Mouse (Mus musculus) G1E (cell line): Measurements from ENCODE around the gene C130026I21Rik.
"Not testable (repeated sequence)": the region's sequence is repeated elsewhere in the genome, so short reads cannot be mapped to it uniquely, and the experiment has no call there.

Experiments used
- CTCF ChIP-seq: IDR thresholded peaks from 2 replicates; pipeline ENCODE4 v1.5.1; 2012; ENCODE audit warnings: low read depth, low read length, inconsistent platforms, mixed read lengths
- GATA1 ChIP-seq: IDR thresholded peaks from 2 replicates; pipeline ENCODE4 v1.6.1; 2012; ENCODE audit warnings: borderline replicate concordance, low read length, inconsistent platforms, mixed read lengths
- GATA2 ChIP-seq: IDR thresholded peaks from 2 replicates; pipeline ENCODE4 v1.6.1; 2012; ENCODE audit warnings: low read depth, low read length, inconsistent platforms, borderline replicate concordance
- POLR2AphosphoS5 ChIP-seq: IDR thresholded peaks from 2 replicates; pipeline ENCODE4 v1.6.1; 2012; ENCODE audit warnings: low read depth, low read length, inconsistent platforms; ENCODE audit not compliant: insufficient replicate concordance
- TAL1 ChIP-seq: conservative IDR thresholded peaks from 2 replicates; pipeline ENCODE4 v1.6.1; 2012; ENCODE audit warnings: low read depth, low read length, inconsistent platforms, mixed read lengths

DNA sequence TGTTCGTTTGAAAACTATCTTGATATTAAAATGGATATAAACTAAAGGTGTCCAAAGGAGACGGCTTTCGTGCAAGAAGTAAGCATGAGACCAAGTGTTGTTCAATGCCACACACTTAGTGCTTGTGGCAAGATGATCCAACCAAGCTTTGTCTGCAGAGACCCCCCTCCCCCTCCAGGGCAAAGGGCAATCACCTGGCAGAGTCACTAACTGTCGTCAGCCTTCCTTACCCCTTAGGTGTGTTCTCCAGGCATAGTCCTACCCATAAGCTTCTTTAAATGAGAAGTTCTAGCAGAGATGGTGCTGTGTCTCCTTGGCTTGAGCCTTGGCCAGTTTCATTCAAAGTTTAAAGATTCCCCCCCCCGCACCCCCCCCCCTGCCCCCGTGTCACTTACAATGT, 152.8 kb downstream of the C130026I21Rik start:
- not testable (repeated sequence) for TF ChIP-seq TAL1, CTCF, GATA1, POLR2AphosphoS5, GATA2
